Mouse (Mus musculus): ENCODE data around the gene Napsa.

DNA sequence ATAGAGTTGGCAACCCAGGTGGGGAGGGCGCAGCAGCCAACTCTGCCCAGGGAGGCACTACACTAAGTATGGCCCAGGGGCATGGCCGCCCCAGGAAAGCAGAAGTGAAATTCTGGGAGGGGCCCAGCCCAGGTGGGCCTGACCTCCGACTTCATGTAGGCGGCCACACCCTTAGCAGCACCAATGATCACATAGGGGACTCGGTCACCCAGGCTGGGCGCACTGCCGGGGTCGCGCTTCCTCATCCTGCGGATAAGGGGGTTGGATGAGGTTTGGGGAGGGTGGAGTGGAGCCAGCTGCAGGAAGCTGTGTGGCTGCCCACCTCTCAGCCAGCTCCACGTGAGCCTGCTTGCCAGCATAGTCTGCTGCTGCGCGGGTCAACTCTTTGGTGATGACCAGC, 37.9 kb upstream of the Napsa start:
- TF ChIP-seq CTCF (IDR thresholded peaks at IDR 0.05; ENCODE audit: low read depth, low read length) (no peak), GATA1 (IDR thresholded peaks at IDR 0.05; ENCODE audit: borderline replicate concordance, low read length) (no peak), TAL1 (conservative IDR thresholded peaks at IDR 0.05; ENCODE audit: low read depth, low read length) (no peak), POLR2AphosphoS5 (IDR thresholded peaks at IDR 0.05; ENCODE audit: insufficient replicate concordance, low read depth, low read length) (no peak), GATA2 (IDR thresholded peaks at IDR 0.05; ENCODE audit: borderline replicate concordance, low read depth, low read length) (no peak)
